Mouse (Mus musculus) midbrain, embryonic 11.5 days (tissue): ENCODE data around the gene Evx1. TPM values are rescaled to one million over a fixed set of nuclear protein-coding genes. Genes with fewer than 3 reads are reported as not detected.

Source experiments
- ATAC-seq: fragments of 200-750 bp; cut with Nextera tagmentation; 2 replicates; pipeline ENCODE4 v1.8.0; 2017; ENCODE audit warnings: moderate TSS enrichment, moderate library complexity; ENCODE audit not compliant: low FRiP score
- DNase-seq: peaks from one replicate; pipeline ENCODE4 v3.0.0; 2015; ENCODE audit warnings: low spot score; ENCODE audit errors: missing footprints
- H3K27ac ChIP-seq: fragments of 300-500 bp; sonication (generic); 2 replicates; pipeline ENCODE4 v1.5.1; 2014; ENCODE audit warnings: low read depth, low read length
- H3K27me3 ChIP-seq: fragments of 300-500 bp; sonication (generic); 2 replicates; pipeline ENCODE4 v1.6.1; 2014; ENCODE audit warnings: mild to moderate bottlenecking, low read length, moderate library complexity, mixed read lengths; ENCODE audit not compliant: control insufficient read depth, insufficient read depth
- H3K36me3 ChIP-seq: fragments of 300-500 bp; sonication (generic); 2 replicates; pipeline ENCODE4 v1.6.1; 2014; ENCODE audit warnings: mild to moderate bottlenecking, low read length, moderate library complexity, mixed read lengths; ENCODE audit not compliant: control insufficient read depth, insufficient read depth
- H3K4me1 ChIP-seq: fragments of 300-500 bp; sonication (generic); 2 replicates; pipeline ENCODE4 v1.6.1; 2014; ENCODE audit warnings: low read length; ENCODE audit not compliant: control insufficient read depth, insufficient read depth
- H3K4me2 ChIP-seq: fragments of 300-500 bp; sonication (generic); 2 replicates; pipeline ENCODE4 v1.6.1; 2014; ENCODE audit warnings: mild to moderate bottlenecking, moderate library complexity
- H3K4me3 ChIP-seq: fragments of 300-500 bp; sonication (generic); 2 replicates; pipeline ENCODE4 v1.5.1; 2014; ENCODE audit warnings: low read depth, low read length
- H3K9ac ChIP-seq: fragments of 300-500 bp; sonication (generic); 2 replicates; pipeline ENCODE4 v1.6.1; 2014; ENCODE audit warnings: low read length
- H3K9me3 ChIP-seq: fragments of 300-500 bp; sonication (generic); 2 replicates; pipeline ENCODE4 v1.6.1; 2016; ENCODE audit warnings: low read length; ENCODE audit not compliant: control insufficient read depth
- WGBS: fragments of 180-500 bp; shearing (Covaris S2); extraction: QIAGEN DNeasy Blood & Tissue Kit; methylation state at CpG from one replicate; pipeline ENCODE4 v1.1.7; 2014; 5-methylcytosine and 5-hydroxymethylcytosine counted together
- polyA plus RNA-seq: library from polyadenylated mRNA; unstranded; fragments of >200 nt; fragmentation: Nextera tagmentation; extraction: Ambion mirVana; gene quantifications from 2 replicates; pipeline ENCODE4 v1.2.1, GENCODE M21; 2014

Evx1 gene
- polyA plus RNA-seq, 1 experiment from 2014 or later, result 0.30 TPM

- DNase-seq (peak; percentile 97), ATAC-seq (peak; percentile 84)
- no peak overlapping the region for H3K27ac ChIP-seq
- H3K4me2 ChIP-seq, result peak overlapping the region; percentile 53
- WGBS, result under 1% methylated on average over 30 of the region's 30 CpGs
- H3K4me1 ChIP-seq, result peaks cover 5% of the 10 kb centered on the region; the same call in 1 of the 2 replicates
- H3K27me3 ChIP-seq, result peaks cover 58% of the 10 kb centered on the region
- no peaks in the 10 kb centered on the region for H3K9me3 ChIP-seq
- H3K36me3 ChIP-seq, result no peaks in the 10 kb centered on the region
- peak overlapping the region; percentile 36 for H3K4me3 ChIP-seq
- peak overlapping the region; percentile 45; the same call in 1 of the 2 replicates for H3K9ac ChIP-seq
Observed at GRCm38 (mm10) chr6:52305877-52306389, 7.4 kb upstream of the Evx1 start.

GRCm38 (mm10) chr6:52309766-52310165, 3.5 kb upstream of the Evx1 start:
- Histone ChIP-seq H3K4me2 (no peak overlapping the region), H3K9ac (no peak overlapping the region), H3K4me1 (peaks cover 5% of the 10 kb centered on the region), H3K9me3 (no peaks in the 10 kb centered on the region), H3K4me3 (no peak overlapping the region), H3K27me3 (peaks cover 96% of the 10 kb centered on the region), H3K27ac (no peak overlapping the region), H3K36me3 (no peaks in the 10 kb centered on the region)
- DNase-seq, result peak; percentile 91
- no peak for ATAC-seq
- 6% methylated on average over 10 of the region's 10 CpGs for WGBS

GRCm38 (mm10) chr6:52310366-52310765, 2.9 kb upstream of the Evx1 start:
- no peaks in the 10 kb centered on the region for H3K9me3 ChIP-seq
- DNase-seq, result peak; percentile 94

GRCm38 (mm10) chr6:52311661-52312557, 1.4 kb upstream of the Evx1 start:
- peak; percentile 93 for DNase-seq
- WGBS, result 2% methylated on average over 6 of the region's 6 CpGs
- Histone ChIP-seq H3K4me3 (no peak overlapping the region), H3K9ac (no peak overlapping the region), H3K4me1 (peaks cover 5% of the 10 kb centered on the region), H3K36me3 (no peaks in the 10 kb centered on the region), H3K27me3 (peaks cover 98% of the 10 kb centered on the region), H3K27ac (no peak overlapping the region), H3K4me2 (no peak overlapping the region), H3K9me3 (no peaks in the 10 kb centered on the region)
- ATAC-seq, result no peak

More at GRCm38 (mm10) chr6:52310366-52310765, 2.9 kb upstream of the Evx1 start:
- Histone ChIP-seq H3K4me3 (no peak overlapping the region), H3K27ac (no peak overlapping the region), H3K4me2 (no peak overlapping the region), H3K36me3 (no peaks in the 10 kb centered on the region), H3K27me3 (peaks cover 97% of the 10 kb centered on the region), H3K4me1 (peaks cover 5% of the 10 kb centered on the region), H3K9ac (no peak overlapping the region)
- no peak for ATAC-seq
- WGBS, result 1% methylated on average over 24 of the region's 24 CpGs

GRCm38 (mm10) chr6:52312558-52312915, 761 bp upstream of the Evx1 start:
- 2% methylated on average over 8 of the region's 8 CpGs for WGBS
- ATAC-seq (no peak), DNase-seq (peak; percentile 94)
- H3K4me3 ChIP-seq, result no peak overlapping the region
- H3K4me2 ChIP-seq, result no peak overlapping the region
- no peak overlapping the region for H3K27ac ChIP-seq
- peaks cover 98% of the 10 kb centered on the region for H3K27me3 ChIP-seq
- H3K9me3 ChIP-seq, result no peaks in the 10 kb centered on the region
- H3K36me3 ChIP-seq, result no peaks in the 10 kb centered on the region
- H3K9ac ChIP-seq, result no peak overlapping the region
- H3K4me1 ChIP-seq, result peaks cover 6% of the 10 kb centered on the region

- no peak overlapping the region for H3K4me3 ChIP-seq
- H3K4me2 ChIP-seq, result no peak overlapping the region
- ATAC-seq (no peak), DNase-seq (peak; percentile 94)
- no peak overlapping the region for H3K9ac ChIP-seq
- no peaks in the 10 kb centered on the region for H3K9me3 ChIP-seq
- H3K36me3 ChIP-seq, result no peaks in the 10 kb centered on the region
- peaks cover 98% of the 10 kb centered on the region for H3K27me3 ChIP-seq
- H3K27ac ChIP-seq, result no peak overlapping the region
- WGBS, result under 1% methylated on average over 27 of the region's 27 CpGs
- H3K4me1 ChIP-seq, result peaks cover 6% of the 10 kb centered on the region
Observed at GRCm38 (mm10) chr6:52314304-52315100, 1.2 kb downstream of the Evx1 start.

GRCm38 (mm10) chr6:52315441-52316412, 2.4 kb downstream of the Evx1 start:
- Histone ChIP-seq H3K9ac (no peak overlapping the region), H3K9me3 (no peaks in the 10 kb centered on the region), H3K4me2 (no peak overlapping the region), H3K27ac (no peak overlapping the region), H3K4me3 (no peak overlapping the region), H3K36me3 (no peaks in the 10 kb centered on the region), H3K27me3 (peaks cover 98% of the 10 kb centered on the region), H3K4me1 (peaks cover 6% of the 10 kb centered on the region)
- 2% methylated on average over 27 of the region's 27 CpGs for WGBS
- peak; percentile 96 for DNase-seq
- ATAC-seq, result no peak

GRCm38 (mm10) chr6:52316413-52317184, 3.3 kb downstream of the Evx1 start:
- no peaks in the 10 kb centered on the region for H3K9me3 ChIP-seq
- H3K4me3 ChIP-seq, result peak overlapping the region; percentile 22
- peaks cover 98% of the 10 kb centered on the region for H3K27me3 ChIP-seq
- under 1% methylated on average over 74 of the region's 81 CpGs for WGBS
- peaks cover 6% of the 10 kb centered on the region for H3K4me1 ChIP-seq
- peak overlapping the region; percentile 22; the same call in 1 of the 2 replicates for H3K4me2 ChIP-seq
- no peaks in the 10 kb centered on the region for H3K36me3 ChIP-seq
- ATAC-seq, result 0 out of 2 replicates have a peak, but pooled peaks have one; percentile 19
- peak; percentile 92 for DNase-seq
- no peak overlapping the region for H3K9ac ChIP-seq
- no peak overlapping the region for H3K27ac ChIP-seq
